Mouse (Mus musculus) liver, embryonic 14.5 days (tissue): ENCODE results near the gene A530016L24Rik. TPM values are rescaled to one million over a fixed set of nuclear protein-coding genes. Genes with fewer than 3 reads are reported as not detected.
A peak's percentile ranks its signal among the peaks of the same experiment; 100 is the strongest.

Experiments
- ATAC-seq: fragments of 200-750 bp; cut with Nextera tagmentation; 2 replicates; pipeline ENCODE4 v1.8.0; 2017; ENCODE audit warnings: moderate number of reproducible peaks, mild to moderate bottlenecking, moderate library complexity; ENCODE audit not compliant: insufficient read depth
- DNase-seq, 3 experiments: peaks; one replicate each; pipeline ENCODE4 v3.0.0-alpha.2; 2012 to 2013; ENCODE audit warnings: low read depth in 3 of 3, low spot score in 3 of 3
- H3K27ac ChIP-seq: fragments of 300-500 bp; sonication (generic); 2 replicates; pipeline ENCODE4 v1.5.1; 2014; ENCODE audit warnings: moderate library complexity, mild to moderate bottlenecking, control low read depth, inconsistent platforms
- H3K27me3 ChIP-seq: fragments of 300-500 bp; sonication (generic); 2 replicates; pipeline ENCODE4 v1.6.1; 2014; ENCODE audit warnings: mild to moderate bottlenecking, low read length, moderate library complexity; ENCODE audit not compliant: control insufficient read depth, insufficient read depth
- H3K36me3 ChIP-seq: fragments of 300-500 bp; sonication (generic); replicated peaks from 2 replicates; pipeline ENCODE4 v1.6.1; 2014; ENCODE audit warnings: low read depth; ENCODE audit not compliant: control insufficient read depth, insufficient read depth
- H3K4me1 ChIP-seq, 2 experiments: fragments of 200-500 bp in 1 of 2; fragments of 300-500 bp in 1 of 2; sonication (generic) in 1 of 2; replicated peaks; 2 replicates each; pipeline ENCODE4 v1.6.1; 2012 to 2014; ENCODE audit warnings: antibody characterized with exemption in 1 of 2, inconsistent platforms in 1 of 2, low read length in 1 of 2; ENCODE audit not compliant: control insufficient read depth in 2 of 2, insufficient read depth in 2 of 2
- H3K4me2 ChIP-seq: fragments of 300-500 bp; sonication (generic); 2 replicates; pipeline ENCODE4 v1.6.1; 2014; ENCODE audit warnings: low read depth, mild to moderate bottlenecking, control low read depth, moderate library complexity
- H3K4me3 ChIP-seq, 2 experiments: fragments of 200-500 bp in 1 of 2; fragments of 300-500 bp in 1 of 2; sonication (generic) in 1 of 2; 2 replicates each; pipeline ENCODE4 v1.5.1; 2012 to 2014; ENCODE audit warnings: low read depth in 2 of 2, low read length in 2 of 2, mild to moderate bottlenecking in 2 of 2, control low read depth in 1 of 2, inconsistent platforms in 1 of 2, moderate library complexity in 1 of 2; ENCODE audit not compliant: insufficient read depth in 1 of 2
- H3K9ac ChIP-seq: fragments of 300-500 bp; sonication (generic); replicated peaks from 2 replicates; pipeline ENCODE4 v1.6.1; 2014; ENCODE audit warnings: mild to moderate bottlenecking, control low read depth, moderate library complexity
- H3K9me3 ChIP-seq: fragments of 300-500 bp; sonication (generic); 2 replicates; pipeline ENCODE4 v1.6.1; 2016; ENCODE audit warnings: low read length, mixed read lengths; ENCODE audit not compliant: control insufficient read depth
- CTCF ChIP-seq: IDR thresholded peaks from 2 replicates; pipeline ENCODE4 v1.5.1; 2016; ENCODE audit warnings: antibody characterized with exemption, low read depth, control low read depth
- EP300 ChIP-seq: IDR thresholded peaks from 2 replicates; pipeline ENCODE4 v1.6.1; 2016; ENCODE audit warnings: antibody characterized with exemption, low read depth
- WGBS: fragments of 180-500 bp; shearing (Covaris S2); extraction: QIAGEN DNeasy Blood & Tissue Kit; methylation state at CpG from one replicate; pipeline ENCODE4 v1.1.7; 2014; ENCODE audit not compliant: insufficient replicate concordance; 5-methylcytosine and 5-hydroxymethylcytosine counted together
- polyA plus RNA-seq, 2 experiments: library from polyadenylated mRNA; depleted of rRNA in 1 of 2; stranded (reverse) in 1 of 2; unstranded in 1 of 2; fragments of >200 nt; fragmentation: Nextera tagmentation in 1 of 2; extraction: Ambion mirVana in 1 of 2; gene quantifications; 2 replicates each; pipeline versions ENCODE4 v1.2.1 to v1.2.3; 2012 to 2014

A530016L24Rik gene
- polyA plus RNA-seq, 2 experiments = 0.02 to 0.06 TPM

DNA sequence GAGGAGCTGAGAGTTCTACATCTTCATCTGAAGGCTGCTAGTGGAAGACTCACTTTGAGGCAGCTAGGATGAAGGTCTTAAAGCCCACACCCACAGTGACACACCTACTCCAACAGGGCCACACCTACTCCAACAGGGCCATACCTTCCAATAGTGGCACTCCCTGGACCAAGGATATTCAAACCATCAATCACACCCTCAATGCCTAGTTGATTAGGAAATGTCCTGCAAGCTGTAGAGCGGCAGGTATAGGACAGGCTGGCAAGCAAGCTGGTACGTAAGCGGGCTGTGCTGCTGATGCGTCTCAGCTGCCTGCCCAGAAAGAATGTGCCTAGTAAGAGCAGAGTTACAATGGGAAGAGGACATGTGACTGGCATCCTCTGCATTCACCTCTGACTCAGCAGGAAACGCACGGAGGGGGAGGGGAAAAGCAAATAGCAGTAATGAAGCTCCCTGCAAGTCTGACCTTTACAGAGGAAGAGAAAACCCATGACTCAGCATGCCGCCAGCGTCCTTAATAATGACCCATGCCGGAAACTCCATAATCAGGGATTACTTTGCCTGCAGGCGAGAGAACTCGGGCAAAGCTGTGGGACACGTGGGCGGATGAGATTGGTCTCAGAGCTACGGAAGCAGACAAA lies 27.6 kb downstream of the A530016L24Rik start, which contains the start of gene Tmem179:
Gene Tmem179 (minus strand): TSS at position 51 of the 641 bp plus-strand sequence.
- peak; percentile 52; the same call in 1 of the 2 replicates for ATAC-seq
- DNase-seq = peak in 2 of 3 experiments; percentile 14 to 19
- H3K4me1 ChIP-seq = peaks cover 0 to 15% of the 10 kb centered on the region in 2 experiments; a peak in 2 of 4 replicates
- H3K9me3 ChIP-seq = no peaks in the 10 kb centered on the region
- WGBS = 6% methylated on average over 14 of the region's 14 CpGs
- H3K36me3 ChIP-seq = no peaks in the 10 kb centered on the region
- H3K27ac ChIP-seq = no peak within 1 kb of the TSS
- no peak within 1 kb of the TSS for H3K4me2 ChIP-seq
- TF ChIP-seq EP300 = no peak
- TF ChIP-seq CTCF = no peak
- no peak within 1 kb of the TSS for H3K4me3 ChIP-seq
- no peaks in the 10 kb centered on the region; the same call in 1 of the 2 replicates for H3K27me3 ChIP-seq
- no peak within 1 kb of the TSS for H3K9ac ChIP-seq

DNA sequence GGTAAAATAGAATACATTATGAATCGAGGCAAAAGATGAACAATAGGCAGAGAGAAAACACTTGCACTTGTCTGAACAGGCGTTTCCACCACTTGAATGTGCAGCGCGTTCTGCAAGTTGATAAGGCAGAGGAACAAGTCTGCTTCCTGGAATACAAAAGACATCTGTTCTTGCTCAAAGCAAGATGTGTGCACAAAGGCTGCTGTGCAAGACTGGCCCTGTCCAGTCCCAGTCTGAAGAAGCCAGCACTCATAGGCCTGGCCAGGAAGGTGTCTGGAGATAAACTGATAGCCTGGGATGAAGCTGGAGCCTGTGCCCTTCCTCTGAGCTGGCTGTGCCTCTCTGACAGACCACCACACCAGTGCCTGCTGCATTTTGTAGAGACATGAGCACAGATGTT lies 28.9 kb downstream of the A530016L24Rik start:
- H3K4me2 ChIP-seq = no peak overlapping the region
- peak; percentile 74 for ATAC-seq
- H3K4me3 ChIP-seq = no peak overlapping the region
- no peaks in the 10 kb centered on the region for H3K9me3 ChIP-seq
- H3K27ac ChIP-seq = no peak overlapping the region
- no peaks in the 10 kb centered on the region for H3K27me3 ChIP-seq
- TF ChIP-seq CTCF = no peak
- no peak; the same call in 1 of the 2 replicates for TF ChIP-seq EP300
- WGBS = 11% methylated on average over 4 of the region's 4 CpGs
- H3K4me1 ChIP-seq = peaks cover 0 to 15% of the 10 kb centered on the region in 2 experiments; a peak in 2 of 4 replicates
- H3K9ac ChIP-seq = no peak overlapping the region
- DNase-seq = no peak
- no peaks in the 10 kb centered on the region for H3K36me3 ChIP-seq

- TF ChIP-seq CTCF (no peak), EP300 (no peak)
- 48% methylated on average over 4 of the region's 4 CpGs for WGBS
- H3K4me1 ChIP-seq = no peaks in the 10 kb centered on the region
- ATAC-seq = no peak
- H3K9ac ChIP-seq = no peak overlapping the region
- H3K27me3 ChIP-seq = no peaks in the 10 kb centered on the region
- no peak overlapping the region for H3K27ac ChIP-seq
- H3K4me2 ChIP-seq = no peak overlapping the region
- no peak overlapping the region for H3K4me3 ChIP-seq
- H3K36me3 ChIP-seq = no peaks in the 10 kb centered on the region
- no peaks in the 10 kb centered on the region for H3K9me3 ChIP-seq
- no peak for DNase-seq
These were observed 44.5 kb downstream of the A530016L24Rik start for GRCm38 (mm10) chr12:112533758-112534157.

GRCm38 (mm10) chr12:112537233-112537632 lies 48.0 kb downstream of the A530016L24Rik start:
- H3K27ac ChIP-seq = no peak overlapping the region
- no peak for TF ChIP-seq EP300
- no peak for TF ChIP-seq CTCF
- no peak for ATAC-seq
- no peaks in the 10 kb centered on the region for H3K27me3 ChIP-seq
- H3K9me3 ChIP-seq = no peaks in the 10 kb centered on the region
- H3K36me3 ChIP-seq = no peaks in the 10 kb centered on the region
- no peak overlapping the region for H3K4me3 ChIP-seq
- no peak overlapping the region for H3K9ac ChIP-seq
- no peak for DNase-seq
- H3K4me1 ChIP-seq = no peaks in the 10 kb centered on the region
- H3K4me2 ChIP-seq = no peak overlapping the region
- WGBS = 61% methylated on average over 6 of the region's 6 CpGs

- H3K27me3 ChIP-seq = no peaks in the 10 kb centered on the region
- WGBS = 52% methylated on average over 9 of the region's 9 CpGs
- no peak overlapping the region for H3K4me3 ChIP-seq
- H3K27ac ChIP-seq = no peak overlapping the region
- H3K9ac ChIP-seq = no peak overlapping the region
- ATAC-seq (no peak), DNase-seq (no peak)
- H3K4me2 ChIP-seq = no peak overlapping the region
- no peaks in the 10 kb centered on the region for H3K9me3 ChIP-seq
- peaks cover 0 to 2% of the 10 kb centered on the region in 2 experiments; a peak in 1 of 4 replicates for H3K4me1 ChIP-seq
- TF ChIP-seq EP300 (no peak), CTCF (no peak)
- H3K36me3 ChIP-seq = no peaks in the 10 kb centered on the region
These were observed 49.1 kb downstream of the A530016L24Rik start for GRCm38 (mm10) chr12:112538356-112538755.
